Mouse (Mus musculus): Measurements from ENCODE around the gene Foxred2. TPM values are rescaled to one million over a fixed set of nuclear protein-coding genes. Genes with fewer than 3 reads are reported as not detected.

Foxred2 gene
- polyA plus RNA-seq, 1 experiment = 17.0 TPM

Other genes with a start within 250 kb of the Foxred2 start
- gene Apol9b, start 227.7 kb downstream of the Foxred2 start, polyA plus RNA-seq (2012; rRNA removed) = 0.74 and 1.3 TPM in 2 replicates
- gene Apol8, start 199.7 kb downstream of the Foxred2 start, polyA plus RNA-seq (2012; rRNA removed) = 4.0 and 5.2 TPM in 2 replicates
- 34.4 and 38.7 TPM in 2 replicates for gene Myh9, start 114.5 kb downstream of the Foxred2 start, polyA plus RNA-seq (2012; rRNA removed)
- gene Txn2, start 27.7 kb downstream of the Foxred2 start, polyA plus RNA-seq (2012; rRNA removed) = 198 and 213 TPM in 2 replicates
- 111 and 113 TPM in 2 replicates for gene Eif3d, start 14.1 kb upstream of the Foxred2 start, polyA plus RNA-seq (2012; rRNA removed)
- gene Cacng2, start 163.3 kb upstream of the Foxred2 start, polyA plus RNA-seq (2012; rRNA removed) = 20.4 and 23.8 TPM in 2 replicates
- 30.2 and 35.4 TPM in 2 replicates for gene Ift27, start 217.4 kb upstream of the Foxred2 start, polyA plus RNA-seq (2012; rRNA removed)
- 36.5 and 62.8 TPM in 2 replicates for gene Pvalb, start 249.7 kb upstream of the Foxred2 start, polyA plus RNA-seq (2012; rRNA removed)

All from frontal cortex, adult 2 months (tissue).